Mouse (Mus musculus) frontal cortex, adult 2 months (tissue): ENCODE data around the gene Dysf. TPM values are rescaled to one million over a fixed set of nuclear protein-coding genes. Genes with fewer than 3 reads are reported as not detected.
A peak's percentile ranks its signal among the peaks of the same experiment; 100 is the strongest.

ENCODE experiments used
- DNase-seq, 2 experiments: peaks; one replicate each; pipeline ENCODE4 v3.0.0; 2022; ENCODE audit warnings: low spot score in 1 of 2; ENCODE audit errors: extremely low spot score in 1 of 2
- polyA plus RNA-seq: library from polyadenylated mRNA; depleted of rRNA; stranded (reverse); fragments of >200 nt; gene quantifications from 2 replicates; pipeline ENCODE4 v1.2.3, GENCODE M21; 2012; rRNA removed

Gene Dysf
- polyA plus RNA-seq: 4.5 and 6.6 TPM in 2 replicates

DNA sequence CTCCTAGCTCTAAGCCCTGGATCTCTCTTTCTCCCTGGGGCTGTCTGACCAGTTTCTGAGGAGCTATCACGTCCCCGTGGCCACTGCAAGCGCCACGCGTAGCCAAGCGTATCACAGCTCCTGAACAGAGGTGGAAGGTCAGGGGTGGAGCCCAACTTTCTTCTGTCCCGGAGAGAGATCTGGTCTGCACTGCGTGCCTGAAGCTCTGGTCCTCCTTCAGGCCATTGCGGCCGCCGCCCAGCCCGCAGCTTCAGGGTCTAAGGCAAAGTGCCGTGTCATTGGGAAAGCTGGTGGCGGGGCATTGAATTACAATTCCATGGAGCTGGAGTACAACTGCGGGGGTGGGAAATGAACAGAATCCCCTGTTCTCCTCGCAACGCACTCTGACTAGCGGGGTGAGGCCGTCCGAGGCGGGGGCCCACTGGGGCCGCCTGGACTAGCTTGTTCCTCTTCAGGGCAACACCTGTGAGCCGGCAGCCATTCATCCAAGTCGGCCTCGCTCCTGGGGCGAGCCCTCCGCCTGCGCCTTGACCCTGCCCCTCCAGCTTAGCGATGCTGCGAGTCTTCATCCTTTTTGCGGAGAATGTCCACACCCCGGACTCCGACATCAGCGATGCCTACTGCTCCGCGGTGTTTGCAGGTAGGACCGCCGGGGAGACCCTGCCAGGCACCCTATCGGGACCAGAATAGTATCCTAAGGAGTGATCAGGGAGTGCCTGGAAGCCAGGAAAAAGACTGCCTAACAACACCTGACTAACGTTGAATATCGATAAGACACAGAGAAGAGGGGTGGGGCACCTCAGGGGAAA is at the start of gene Dysf:
Dysf (plus strand) TSS at position 228 of the 809 bp plus-strand sequence.
- peak in 1 of 2 experiments; percentile 35 for DNase-seq

DNA sequence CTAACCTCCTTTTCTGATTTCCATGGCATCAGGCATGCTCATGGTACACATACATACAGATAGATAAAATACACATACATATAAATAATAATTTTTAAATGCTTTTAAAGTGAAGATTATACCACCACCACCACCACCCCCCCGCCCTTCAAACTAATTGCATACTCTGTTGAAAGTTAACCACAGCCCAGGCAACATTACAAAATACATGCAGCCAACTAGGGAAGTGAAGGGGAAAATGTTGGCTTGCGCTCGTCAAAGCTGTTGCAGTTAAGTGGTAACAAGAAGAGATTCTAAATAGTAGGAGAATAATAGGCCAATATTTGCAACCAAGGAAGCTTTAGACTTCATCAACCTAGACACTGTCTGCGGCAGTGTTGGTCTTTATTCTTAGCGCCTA is 20.7 kb upstream of the Dysf start:
- no peak for DNase-seq

DNA sequence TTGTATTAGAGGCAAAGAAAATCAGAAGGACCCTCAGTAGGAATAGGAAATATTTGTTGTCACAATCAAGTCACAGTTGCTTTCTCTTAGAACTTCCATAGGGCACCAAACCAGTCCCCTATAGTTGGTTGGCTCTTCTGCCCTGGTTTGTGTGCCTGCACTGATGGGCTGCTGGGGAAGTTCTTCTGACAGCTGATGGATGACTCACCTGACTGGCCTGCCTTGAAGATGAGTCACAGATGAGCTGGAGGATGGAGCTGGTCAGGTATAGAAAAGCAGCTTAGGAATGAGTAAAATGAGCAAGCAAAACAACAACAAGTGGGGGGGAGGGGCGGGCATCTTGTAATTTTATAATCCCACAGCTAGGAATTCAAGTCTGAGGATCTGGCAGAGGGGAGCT is 5.7 kb upstream of the Dysf start:
- DNase-seq: no peak

DNA sequence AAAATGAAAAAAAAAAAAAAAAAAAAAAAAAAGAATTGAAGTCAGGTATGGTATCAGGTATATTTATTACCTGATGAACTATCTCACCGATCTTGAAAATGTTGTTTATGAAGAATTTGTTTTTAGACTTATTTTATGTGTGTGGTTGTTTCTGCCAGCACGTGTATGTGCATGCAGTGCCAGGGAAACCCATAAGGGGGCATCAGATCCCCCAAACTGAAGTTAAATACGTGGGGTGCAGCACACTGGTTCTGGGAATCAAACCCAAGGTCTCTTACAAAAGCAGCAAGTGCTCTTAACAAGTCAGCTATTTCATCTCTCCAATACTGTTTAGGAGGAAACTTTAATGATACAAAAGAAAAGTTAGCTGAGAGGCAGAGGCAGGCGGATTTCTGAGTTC is 4.1 kb upstream of the Dysf start:
- no peak for DNase-seq

DNA sequence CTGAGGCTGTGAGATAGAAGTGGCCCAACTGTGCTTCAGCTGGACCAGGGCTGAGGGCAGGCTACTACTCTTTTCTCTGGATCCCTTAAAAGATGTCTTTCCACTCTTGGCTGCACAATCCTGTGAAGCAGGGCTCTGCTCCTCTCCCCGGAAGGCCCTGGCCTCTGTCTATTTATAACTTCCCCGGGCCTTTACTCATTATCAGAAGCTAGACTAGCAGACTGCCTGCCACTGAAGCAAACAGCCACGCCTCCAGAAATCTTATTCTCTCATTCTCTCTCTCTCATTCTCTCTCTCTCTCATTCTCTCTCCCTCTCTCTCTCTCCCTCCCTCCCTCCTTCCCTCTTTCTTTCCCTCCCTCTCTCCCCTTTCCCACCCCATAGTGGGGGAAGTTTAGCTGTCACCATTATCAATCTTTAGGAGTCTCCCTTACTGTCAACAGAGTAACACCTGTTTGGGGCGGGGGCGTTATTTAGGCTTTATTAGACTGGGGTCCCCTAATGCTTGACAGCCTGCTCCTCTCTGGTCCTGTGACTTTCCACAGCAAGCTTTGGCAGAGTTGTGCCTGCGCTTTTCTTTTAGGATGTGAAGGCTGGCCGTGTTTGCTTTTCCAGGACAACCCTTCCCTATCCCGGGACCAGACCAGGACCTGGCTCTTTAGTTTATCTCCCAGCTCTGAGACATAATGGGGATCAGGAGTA is 932 bp downstream of the Dysf start:
- DNase-seq: no peak

DNA sequence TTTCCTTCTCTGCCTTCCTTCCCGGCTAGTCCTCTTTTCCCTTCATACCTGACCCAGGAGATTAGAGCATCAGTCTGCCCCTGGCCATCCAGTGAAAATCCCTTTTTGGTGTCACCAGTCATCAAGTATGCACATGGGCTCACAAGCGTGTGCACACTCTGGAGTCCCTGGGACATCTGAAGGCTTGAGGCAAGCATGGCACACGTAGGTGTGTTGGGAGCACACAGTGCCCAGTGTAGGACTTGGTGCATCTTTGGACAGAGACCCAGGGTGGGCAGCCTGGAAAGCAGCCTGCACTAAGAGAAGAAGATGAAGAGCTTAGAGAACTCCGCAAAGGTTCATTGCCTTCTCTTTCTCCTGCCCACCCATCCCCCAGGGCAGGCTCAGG is 1.5 kb downstream of the Dysf start:
- DNase-seq: no peak

DNA sequence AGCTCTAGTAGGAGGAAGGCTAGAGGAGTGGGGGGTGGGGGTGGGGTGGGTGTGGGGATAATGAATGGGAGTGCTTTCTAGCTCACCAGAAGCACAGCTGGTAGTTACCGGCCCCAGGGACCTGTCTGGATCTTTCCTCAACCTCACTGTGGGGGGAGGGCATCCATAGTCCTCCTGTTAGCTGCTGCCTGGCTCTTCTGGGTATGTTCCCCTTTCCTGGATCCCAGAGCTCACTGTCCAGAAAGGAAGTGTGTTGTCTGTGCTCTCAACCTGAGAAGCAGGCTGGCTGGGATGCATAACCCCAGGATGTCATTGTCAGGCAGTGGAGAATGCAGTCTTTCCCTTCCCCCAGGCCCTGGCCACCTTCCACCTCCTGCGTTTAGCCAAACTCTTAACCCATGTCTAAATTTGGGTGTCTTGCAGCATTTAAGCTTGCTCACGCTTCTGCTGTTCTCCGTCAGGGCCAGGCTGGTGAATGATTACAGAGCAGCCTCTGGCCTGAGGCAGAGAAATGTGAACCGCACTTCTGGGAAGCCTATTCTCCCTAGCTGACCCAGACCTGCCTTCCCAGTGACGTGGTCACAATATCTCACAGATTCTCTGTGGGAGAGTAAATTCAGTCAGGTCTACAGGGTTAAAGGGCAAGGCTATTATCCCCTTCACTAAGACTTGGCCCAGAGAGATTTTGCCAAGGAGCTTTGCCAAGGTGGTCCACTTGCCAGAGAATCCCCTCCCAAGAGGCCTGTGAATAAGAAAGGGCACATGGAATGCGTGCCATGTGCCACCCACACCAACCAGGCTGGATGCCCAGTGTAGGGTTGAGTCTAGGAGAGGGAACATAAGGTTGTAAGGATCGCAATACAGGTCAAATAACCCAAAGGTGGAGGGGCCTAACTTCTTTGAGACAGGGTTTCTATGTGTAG is 2.2 kb downstream of the Dysf start:
- DNase-seq: no peak

DNA sequence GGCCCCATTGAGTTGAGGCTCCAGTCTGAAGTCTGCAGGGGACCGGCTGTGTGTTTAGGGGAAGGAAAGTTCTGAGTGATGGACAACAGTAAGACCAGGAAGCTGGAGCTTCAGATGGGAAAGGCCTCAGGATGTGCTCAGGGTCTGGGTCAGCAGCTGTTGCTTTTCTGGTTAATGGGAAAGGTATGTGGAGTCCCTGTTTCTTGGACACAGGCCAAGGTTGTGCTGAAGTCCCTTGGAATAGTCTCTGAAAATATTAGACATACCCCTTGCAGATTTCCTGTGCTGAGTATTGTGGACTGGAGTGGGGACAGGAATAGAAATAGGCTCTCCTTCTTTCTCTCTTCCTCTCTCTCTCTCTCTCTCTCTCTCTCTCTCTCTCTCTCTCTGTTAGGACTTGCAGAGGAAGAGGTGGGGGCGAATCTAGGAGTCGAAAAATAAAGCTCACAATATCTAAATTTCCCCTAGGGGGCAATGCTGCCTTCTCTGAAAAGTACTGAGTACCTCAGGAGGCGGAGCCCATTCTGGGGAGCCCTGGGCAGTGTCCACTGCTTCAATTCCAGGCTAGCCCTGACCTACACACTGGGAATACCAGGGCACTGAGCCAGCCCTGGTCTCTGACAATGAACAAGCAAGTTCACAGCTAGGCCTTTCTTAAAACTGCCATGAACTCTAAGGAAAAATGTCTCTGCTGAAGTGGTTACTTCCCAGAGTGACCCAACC is 6.7 kb downstream of the Dysf start:
- DNase-seq: peak in 1 of 2 experiments; percentile 50

DNA sequence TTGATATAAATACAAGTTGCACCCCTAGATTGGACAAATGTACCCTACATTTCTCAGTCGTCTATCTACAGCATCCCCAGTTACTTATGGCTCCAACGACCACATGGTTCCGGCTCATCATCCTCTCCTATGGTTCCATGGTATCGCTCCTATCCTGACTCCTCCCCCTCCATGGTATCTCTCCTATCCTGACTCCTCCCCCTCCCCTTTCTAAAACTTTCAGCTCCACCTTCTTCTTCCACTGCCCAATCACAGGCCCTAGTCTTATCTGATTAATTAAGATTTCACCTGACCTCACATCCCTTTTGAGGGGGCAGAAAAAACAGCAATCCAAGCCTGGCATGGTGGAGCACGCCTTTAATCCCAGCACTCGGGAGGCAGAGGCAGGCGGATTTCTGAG is 8.5 kb downstream of the Dysf start:
- DNase-seq: no peak

DNA sequence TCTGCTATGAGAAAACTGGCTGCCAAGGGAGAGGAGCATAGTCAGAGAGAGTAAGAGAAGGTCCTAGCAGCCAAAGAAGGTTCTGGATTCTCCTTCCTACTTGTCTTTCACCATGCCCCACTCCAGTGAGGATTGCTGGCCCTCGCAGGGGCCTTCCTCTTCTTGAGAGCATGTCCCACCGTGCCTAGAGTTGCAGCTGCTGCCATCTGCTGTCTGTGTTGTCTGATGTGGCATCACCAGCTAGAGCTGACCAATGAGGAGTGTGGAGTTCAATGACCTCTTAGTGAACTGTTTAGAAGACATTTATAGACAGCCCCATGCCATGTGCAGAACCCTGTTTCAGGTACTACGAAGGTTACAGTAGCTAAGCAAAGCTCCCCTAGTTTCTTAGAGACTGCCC is 9.0 kb downstream of the Dysf start:
- DNase-seq: no peak

DNA sequence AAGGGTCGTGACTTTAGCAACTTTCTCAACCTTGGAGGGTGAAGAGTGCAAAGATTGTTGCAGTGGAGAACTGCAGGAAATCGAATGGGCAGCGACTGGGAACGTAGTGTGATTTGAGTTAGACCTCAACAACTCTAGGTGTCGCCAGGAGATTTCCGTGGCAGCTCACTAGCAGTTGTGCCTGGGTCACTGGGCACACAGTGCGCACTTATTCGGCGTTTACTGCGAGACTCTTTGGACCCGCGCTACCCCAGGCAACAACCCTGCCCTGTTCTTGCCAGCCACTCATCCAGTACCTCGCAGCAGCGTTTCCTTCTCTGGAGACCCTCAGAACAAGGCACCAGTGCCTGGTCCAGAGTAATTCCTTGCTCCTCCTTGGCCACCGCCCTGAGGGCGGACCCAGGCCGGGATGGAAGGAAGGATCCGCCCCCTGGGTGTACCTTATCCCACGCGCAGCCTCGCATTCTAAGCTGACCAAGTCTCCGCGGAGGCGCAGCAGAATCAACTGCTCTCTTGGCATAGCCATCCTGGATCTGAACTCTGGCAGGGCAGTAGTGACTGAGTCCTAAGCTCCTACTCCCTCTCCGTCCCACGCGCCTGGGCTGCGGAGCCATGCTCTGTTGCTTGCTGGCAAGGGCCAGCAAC is 10.6 kb downstream of the Dysf start:
- DNase-seq: no peak

DNA sequence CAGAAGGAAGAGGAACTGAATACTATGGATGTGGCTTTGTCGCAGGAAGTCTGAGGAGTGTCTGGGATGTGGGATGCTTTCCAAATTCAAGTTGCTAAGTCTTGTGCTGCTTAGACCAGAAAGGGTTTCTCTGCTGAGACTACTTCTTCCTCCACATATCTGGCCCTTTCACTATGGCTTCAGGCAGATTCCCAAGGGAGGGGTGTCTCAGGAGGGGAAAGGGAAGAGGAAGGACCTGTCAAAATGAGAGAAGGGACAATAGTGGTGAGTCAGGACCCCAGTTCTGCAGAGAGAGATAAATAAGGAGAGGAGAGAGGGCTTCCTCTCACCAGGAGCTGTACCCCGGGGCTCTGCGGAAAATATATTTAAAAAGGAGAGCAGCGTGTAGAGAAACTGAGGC is 11.6 kb downstream of the Dysf start:
- no peak for DNase-seq

DNA sequence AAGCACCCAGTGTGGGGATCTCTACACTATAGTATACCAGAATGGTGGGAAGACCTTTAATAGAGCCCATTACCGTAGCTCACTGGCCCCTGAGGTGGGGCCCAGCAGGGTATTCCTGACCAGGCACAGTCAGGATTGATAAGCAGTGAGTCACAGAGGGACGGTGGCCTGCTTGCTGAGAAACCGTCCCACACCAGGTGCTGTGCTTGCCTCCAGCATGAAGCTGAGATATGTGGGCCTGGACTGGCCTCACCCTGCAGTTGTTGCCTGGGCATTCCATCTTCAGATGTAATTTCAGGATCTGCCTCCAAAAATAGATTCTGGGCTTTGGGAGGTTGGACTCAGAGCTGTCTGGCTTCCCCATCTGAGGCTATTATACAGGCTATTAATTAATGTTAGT is 13.6 kb downstream of the Dysf start:
- no peak for DNase-seq

DNA sequence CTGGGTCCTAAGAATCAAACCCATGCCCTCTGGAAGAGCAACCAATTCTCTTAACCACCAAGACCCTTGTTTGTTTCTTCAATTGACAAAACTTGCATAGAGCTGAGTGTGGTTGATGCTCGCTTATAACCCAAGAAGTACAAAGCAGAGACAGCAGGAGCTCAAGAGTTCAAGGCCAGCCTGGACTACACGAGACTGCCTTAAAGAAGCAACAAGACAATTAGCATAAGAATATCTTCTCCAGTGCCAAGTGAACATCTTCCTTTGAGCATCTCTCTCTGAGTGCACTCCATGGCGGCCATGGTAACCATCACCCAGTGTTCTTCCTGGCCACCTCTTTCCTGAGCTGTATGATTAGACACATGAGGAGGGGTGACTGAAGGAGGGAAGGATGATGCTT is 17.2 kb downstream of the Dysf start:
- DNase-seq: no peak

DNA sequence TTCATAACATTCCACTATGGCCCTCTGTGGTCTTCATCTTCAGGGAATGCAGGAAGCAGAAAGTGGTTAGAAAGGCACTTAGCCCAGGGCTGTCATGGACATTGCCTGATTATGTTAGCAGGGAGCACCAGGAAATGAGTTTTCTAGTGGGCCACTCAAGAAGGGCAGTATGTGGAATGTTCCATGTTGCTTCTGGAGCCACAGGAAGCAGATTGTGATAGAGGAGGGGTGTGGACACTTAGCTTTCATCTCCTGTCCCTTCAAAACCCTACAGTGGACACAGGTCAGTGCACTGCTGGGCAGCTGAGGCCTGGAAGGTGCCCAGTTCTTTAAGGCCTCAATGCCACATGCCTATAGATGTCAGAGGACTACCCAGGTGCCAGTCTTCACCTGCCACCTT is 20.4 kb downstream of the Dysf start:
- DNase-seq: no peak

DNA sequence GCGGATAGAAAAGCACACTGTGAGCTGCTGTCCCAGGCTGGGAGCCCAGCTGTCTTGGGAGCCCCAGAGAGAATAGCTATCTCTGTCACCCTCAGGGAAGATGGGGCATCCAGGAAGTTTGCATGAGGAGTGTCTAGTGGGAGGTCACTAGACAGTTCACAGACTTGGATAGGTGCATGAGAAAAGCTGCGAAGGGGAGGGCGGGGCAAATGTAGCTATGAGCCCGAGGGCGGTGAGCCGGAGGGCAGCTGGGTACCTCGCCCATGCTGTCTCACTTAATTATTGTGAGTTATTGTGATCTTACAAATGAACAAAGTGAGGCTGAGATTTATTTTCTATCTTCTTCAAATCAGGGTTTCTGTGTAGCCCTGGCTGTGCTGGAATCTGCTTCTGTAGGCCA is 21.4 kb downstream of the Dysf start:
- no peak for DNase-seq

DNA sequence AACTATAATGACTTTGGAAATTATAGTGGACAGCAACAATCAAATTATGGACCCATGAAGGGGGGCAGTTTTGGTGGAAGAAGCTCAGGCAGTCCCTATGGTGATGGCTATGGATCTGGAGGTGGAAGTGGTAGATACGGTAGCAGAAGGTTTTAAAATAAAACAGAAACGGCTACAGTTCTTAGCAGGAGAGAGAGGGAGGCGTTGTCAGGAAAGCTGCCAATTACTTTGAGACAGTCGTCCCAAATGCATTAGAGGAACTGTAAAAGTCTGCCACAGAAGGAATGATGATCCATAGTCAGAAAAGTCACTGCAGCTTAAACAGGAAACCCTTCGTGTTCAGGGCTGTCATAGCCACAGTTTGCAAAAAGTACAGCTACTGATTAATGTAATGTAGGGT is 24.1 kb downstream of the Dysf start:
- DNase-seq: peak; percentile 14 to 48

DNA sequence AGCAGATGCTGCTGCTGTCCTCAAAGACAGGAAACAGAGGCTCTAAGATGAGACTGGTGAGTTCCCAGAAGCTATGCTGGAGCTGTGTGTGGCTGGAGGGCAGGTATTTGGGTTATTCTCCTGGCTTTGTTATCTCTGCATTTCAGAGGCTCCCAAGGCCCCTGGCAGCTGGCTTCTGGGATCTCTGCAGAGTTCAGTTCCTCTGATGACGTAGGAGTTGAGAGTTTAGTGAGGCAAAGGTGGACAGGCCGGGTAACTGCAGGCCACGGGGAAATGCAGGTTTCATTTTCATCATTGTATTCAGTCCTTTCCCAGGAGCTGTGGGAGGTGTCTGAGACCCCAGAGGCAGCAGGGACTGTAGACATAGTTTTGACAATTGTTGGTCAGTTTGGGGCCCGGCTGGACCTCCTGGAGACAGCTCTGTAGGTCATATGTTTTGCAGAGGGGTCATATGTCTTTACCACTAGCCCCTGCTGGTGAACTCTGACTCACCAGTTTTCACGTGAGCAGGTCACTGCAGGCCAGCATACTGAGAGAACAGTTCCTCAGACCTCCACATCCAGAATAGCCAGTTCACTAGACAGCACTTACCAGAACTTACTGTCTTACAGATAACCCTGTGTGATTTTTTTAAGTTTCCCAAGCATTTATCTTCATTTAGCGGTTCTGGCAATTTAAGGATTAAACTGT is 35.0 kb downstream of the Dysf start:
- no peak for DNase-seq

DNA sequence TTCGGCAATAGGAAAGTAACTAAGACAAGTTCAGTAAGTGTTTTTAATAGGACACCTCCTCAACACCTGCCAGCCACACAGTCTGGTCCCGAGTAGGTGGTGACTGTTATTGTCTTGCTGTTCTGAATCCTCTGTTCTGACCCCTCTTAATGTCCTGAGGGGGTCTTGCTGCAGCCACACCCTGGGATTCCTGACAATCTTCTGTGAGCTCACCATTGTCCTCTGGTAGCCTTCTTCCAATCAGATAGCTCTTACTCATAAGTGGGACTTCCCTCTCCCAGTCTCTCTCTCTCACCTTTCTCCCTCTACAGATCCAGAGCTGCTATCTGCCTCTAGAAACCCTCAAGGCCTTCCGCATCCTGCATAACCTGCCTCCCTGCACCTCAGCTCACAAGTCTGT is 36.3 kb downstream of the Dysf start:
- DNase-seq: no peak
